In genomic region chr8:93567086-93567485, GRCm38 (mm10) we compare ENCODE assay signal across 16 mouse cellular contexts. TPM values are rescaled to one million over a fixed set of nuclear protein-coding genes. Genes with fewer than 3 reads are reported as not detected.
A peak's percentile ranks its signal among the peaks of the same experiment; 100 is the strongest.
DNase-seq lines count a peak whose midpoint lies in the region; ATAC-seq and TF ChIP-seq lines count a peak whose summit lies in the region.
"Had no signal": no experiment of that assay in that cellular context is flagged by ENCODE, and none has a peak within 500 bp of the region (broad histone marks: within the 10 kb centered on the region; RNA-seq: fewer than 3 reads in every experiment).

No protein-coding gene starts in this region.

- no peak for ATAC-seq in hindbrain, embryonic 15.5 days (ENCODE audit: low FRiP score, low read depth)
- ATAC-seq in hindbrain, embryonic 13.5 days (ENCODE audit: low FRiP score): no peak
- no peak for ATAC-seq in midbrain, embryonic 15.5 days (replicated peaks)
- peak; percentile 29; the same call in 1 of the 2 replicates for ATAC-seq in embryonic facial prominence, embryonic 13.5 days (ENCODE audit: insufficient number of reproducible peaks, insufficient read depth, low FRiP score, low TSS enrichment, low read depth)

- DNase-seq in midbrain, embryonic 10.5 days (ENCODE audit: low spot score): no peak
- DNase-seq in layer of hippocampus, adult 2 months (ENCODE audit: low spot score in 2 of 2): peak; percentile 32 to 68
- DNase-seq in lung, postnatal 14 days: no peak
- DNase-seq in adrenal gland, postnatal 4 days (ENCODE audit: low spot score in 2 of 2): no peak
- DNase-seq: adrenal gland, postnatal 36 days; heart, adult 2 months; lung, postnatal 10 days had no signal

- 0 out of 2 replicates have a peak, but pooled peaks cover 4% of the 10 kb centered on the region for H3K9me3 ChIP-seq in hindbrain, embryonic 15.5 days
- H3K9me3 ChIP-seq in hindbrain, embryonic 13.5 days: peaks cover 7% of the 10 kb centered on the region
- H3K9me3 ChIP-seq in midbrain, embryonic 15.5 days: no peaks in the 10 kb centered on the region
- peaks cover 13% of the 10 kb centered on the region for H3K9me3 ChIP-seq in midbrain, embryonic 10.5 days (replicated peaks)
- H3K9me3 ChIP-seq in embryonic facial prominence, embryonic 13.5 days: peaks cover 11% of the 10 kb centered on the region

- 55% methylated on average over 9 of the region's 9 CpGs for WGBS in hindbrain, embryonic 15.5 days
- 57% methylated on average over 9 of the region's 9 CpGs for WGBS in hindbrain, embryonic 13.5 days
- 66% methylated on average over 9 of the region's 9 CpGs for WGBS in midbrain, embryonic 15.5 days
- 87% methylated on average over 9 of the region's 9 CpGs for WGBS in midbrain, embryonic 10.5 days
- 35% methylated on average over 9 of the region's 9 CpGs for WGBS in embryonic facial prominence, embryonic 13.5 days

- H3K4me2 ChIP-seq in hindbrain, embryonic 15.5 days: no peak overlapping the region
- no peak overlapping the region for H3K4me2 ChIP-seq in hindbrain, embryonic 13.5 days
- H3K4me2 ChIP-seq in midbrain, embryonic 15.5 days: no peak overlapping the region
- H3K4me2 ChIP-seq in embryonic facial prominence, embryonic 13.5 days: no peak overlapping the region
- H3K4me2 ChIP-seq: limb, embryonic 15.5 days had no signal

- H3K9ac ChIP-seq in hindbrain, embryonic 15.5 days: no peak overlapping the region
- H3K9ac ChIP-seq in hindbrain, embryonic 13.5 days: no peak overlapping the region
- H3K9ac ChIP-seq in midbrain, embryonic 15.5 days: no peak overlapping the region
- H3K9ac ChIP-seq in embryonic facial prominence, embryonic 13.5 days: no peak overlapping the region
- H3K9ac ChIP-seq: limb, embryonic 15.5 days had no signal

- no peak for TF ChIP-seq CTCF in layer of hippocampus, adult 2 months (conservative IDR thresholded peaks at IDR 0.05)

- no peak overlapping the region for H3K4me3 ChIP-seq in hindbrain, embryonic 15.5 days
- no peak overlapping the region for H3K4me3 ChIP-seq in hindbrain, embryonic 13.5 days
- no peak overlapping the region for H3K4me3 ChIP-seq in midbrain, embryonic 15.5 days
- H3K4me3 ChIP-seq in midbrain, embryonic 10.5 days: no peak overlapping the region
- H3K4me3 ChIP-seq in embryonic facial prominence, embryonic 13.5 days: no peak overlapping the region
- H3K4me3 ChIP-seq in layer of hippocampus, adult 2 months: no peak overlapping the region
- H3K4me3 ChIP-seq: heart, adult 2 months; limb, embryonic 15.5 days had no signal

- peak overlapping the region; percentile 7; the same call in 1 of the 2 replicates for H3K27ac ChIP-seq in hindbrain, embryonic 15.5 days (replicated peaks)
- no peak overlapping the region for H3K27ac ChIP-seq in hindbrain, embryonic 13.5 days
- 0 out of 2 replicates have a peak overlapping the region, but pooled peaks have one; percentile 34 for H3K27ac ChIP-seq in midbrain, embryonic 15.5 days
- H3K27ac ChIP-seq in midbrain, embryonic 10.5 days (replicated peaks): no peak overlapping the region
- H3K27ac ChIP-seq in embryonic facial prominence, embryonic 13.5 days: no peak overlapping the region
- peak overlapping the region; percentile 28; the same call in 1 of the 2 replicates for H3K27ac ChIP-seq in layer of hippocampus, adult 2 months
- H3K27ac ChIP-seq: heart, adult 2 months; limb, embryonic 15.5 days had no signal

- no peaks in the 10 kb centered on the region for H3K36me3 ChIP-seq in hindbrain, embryonic 15.5 days
- H3K36me3 ChIP-seq in hindbrain, embryonic 13.5 days: no peaks in the 10 kb centered on the region
- H3K36me3 ChIP-seq in midbrain, embryonic 15.5 days (replicated peaks): no peaks in the 10 kb centered on the region
- H3K36me3 ChIP-seq in midbrain, embryonic 10.5 days: no peaks in the 10 kb centered on the region
- H3K36me3 ChIP-seq in embryonic facial prominence, embryonic 13.5 days: no peaks in the 10 kb centered on the region
- H3K36me3 ChIP-seq: limb, embryonic 15.5 days had no signal

- peaks cover 36% of the 10 kb centered on the region for H3K4me1 ChIP-seq in hindbrain, embryonic 15.5 days (replicated peaks)
- peaks cover 35% of the 10 kb centered on the region for H3K4me1 ChIP-seq in hindbrain, embryonic 13.5 days (replicated peaks)
- peaks cover 33% of the 10 kb centered on the region for H3K4me1 ChIP-seq in midbrain, embryonic 15.5 days
- peaks cover 39% of the 10 kb centered on the region for H3K4me1 ChIP-seq in midbrain, embryonic 10.5 days
- H3K4me1 ChIP-seq in embryonic facial prominence, embryonic 13.5 days: peaks cover 34% of the 10 kb centered on the region

- H3K27me3 ChIP-seq in hindbrain, embryonic 15.5 days: no peaks in the 10 kb centered on the region
- no peaks in the 10 kb centered on the region for H3K27me3 ChIP-seq in hindbrain, embryonic 13.5 days
- no peaks in the 10 kb centered on the region for H3K27me3 ChIP-seq in midbrain, embryonic 15.5 days (replicated peaks)
- H3K27me3 ChIP-seq in midbrain, embryonic 10.5 days (ENCODE audit: low read depth, poor library complexity, severe bottlenecking): no peaks in the 10 kb centered on the region
- no peaks in the 10 kb centered on the region for H3K27me3 ChIP-seq in embryonic facial prominence, embryonic 13.5 days
- H3K27me3 ChIP-seq: limb, embryonic 15.5 days had no signal

RNA-seq across cellular contexts. Expression of gene Ces5a, which starts 31.5 kb away (rescaled TPM):
- 0.49 and 1.3 TPM in 2 replicates for polyA plus RNA-seq in hindbrain, embryonic 15.5 days (2015; fragmentation: Nextera tagmentation; extraction: Ambion mirVana)
- 0.45 and 0.49 TPM in 2 replicates for polyA plus RNA-seq in hindbrain, embryonic 13.5 days (2015; fragmentation: Nextera tagmentation; extraction: Ambion mirVana)
- polyA plus RNA-seq in midbrain, embryonic 15.5 days (2015; fragmentation: Nextera tagmentation; extraction: Ambion mirVana): 0.25 and 0.37 TPM in 2 replicates
- polyA plus RNA-seq in midbrain, embryonic 10.5 days (2016; fragmentation: Nextera tagmentation; extraction: Ambion mirVana): not detected in 2 replicates
- not detected in 2 replicates for polyA plus RNA-seq in embryonic facial prominence, embryonic 13.5 days (2015; fragmentation: Nextera tagmentation; extraction: Ambion mirVana)
- under 1 TPM; 0.34 to 0.97 TPM for total RNA-seq in layer of hippocampus, adult 2 months (2021)
- not detected for total RNA-seq in adrenal gland, postnatal 4 days (2021)
- total RNA-seq: adrenal gland, postnatal 36 days; CH12.LX; heart, adult 2 months; hematopoietic stem cell, adult 5-6 weeks had no signal
- polyA plus RNA-seq: heart, adult 2 months; kidney, embryonic 14.5 days; urinary bladder, adult 2 months had no signal

Comparison
In these comparisons a context has a peak if more than half of its experiments do, and no peak if none do; other contexts are left out.
1. H3K27ac ChIP-seq: peak in hindbrain, embryonic 15.5 days (single experiment), midbrain, embryonic 15.5 days (single experiment) and layer of hippocampus, adult 2 months (single experiment); none in hindbrain, embryonic 13.5 days (single experiment), midbrain, embryonic 10.5 days (single experiment) and embryonic facial prominence, embryonic 13.5 days (single experiment).
2. DNase-seq: peak in layer of hippocampus, adult 2 months (2 of 2); none in midbrain, embryonic 10.5 days (single experiment), lung, postnatal 14 days (single experiment) and adrenal gland, postnatal 4 days (0 of 2).